In the genomic region with DNA sequence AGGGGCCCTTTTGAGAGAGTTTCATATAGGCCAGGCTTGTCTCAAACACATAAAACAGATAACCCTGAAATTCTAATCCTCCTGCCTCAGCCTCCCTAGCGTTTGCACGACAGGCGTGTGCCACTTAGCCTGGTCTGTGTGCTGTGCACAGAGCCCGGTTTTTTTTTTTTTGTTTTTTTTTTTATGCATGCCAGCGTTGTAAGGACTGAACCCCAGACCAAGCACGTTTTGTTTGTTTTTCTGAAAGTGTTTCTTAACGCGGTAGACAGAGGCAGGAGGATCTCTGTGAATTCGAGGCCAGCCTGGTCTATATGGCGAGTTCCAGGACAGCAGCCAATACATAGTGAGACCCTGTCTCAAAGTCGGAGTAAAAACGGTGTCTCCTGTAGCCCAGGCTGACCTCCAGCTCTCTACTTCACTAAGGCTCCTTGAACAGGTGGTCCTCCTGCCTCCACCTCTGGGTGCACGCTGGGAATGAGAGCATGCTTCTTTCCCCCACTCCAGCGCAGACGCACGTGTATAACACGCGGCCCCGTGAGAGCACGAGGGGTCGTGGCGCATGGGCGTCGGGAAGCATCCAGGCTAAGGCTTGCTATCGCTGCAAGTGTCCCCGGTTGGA, we compare ENCODE assay signal across 8 mouse cellular contexts. TPM values are rescaled to one million over a fixed set of nuclear protein-coding genes. Genes with fewer than 3 reads are reported as not detected.
DNase-seq lines count a peak whose midpoint lies in the region; ATAC-seq and TF ChIP-seq lines count a peak whose summit lies in the region.

Gene Ssbp4 (minus strand): TSS at position 124 of the 619 bp plus-strand sequence.

- H3K4me2 ChIP-seq in CH12.LX (ENCODE audit: insufficient read depth, low read depth, poor library complexity, severe bottlenecking) = peak within 1 kb of the TSS; percentile 84
- H3K4me2 ChIP-seq in limb, embryonic 13.5 days (replicated peaks) = peak within 1 kb of the TSS; percentile 91

- no peak for TF ChIP-seq RAD21 in CH12.LX (IDR thresholded peaks at IDR 0.05; ENCODE audit: low read depth, low read length)

- 4% methylated on average over 26 of the region's 26 CpGs for WGBS in limb, embryonic 13.5 days
- 3% methylated on average over 26 of the region's 26 CpGs for WGBS in small intestine, adult 2 months

- H3K4me1 ChIP-seq in CH12.LX (ENCODE audit: control insufficient read depth in 1 of 2, insufficient read depth in 2 of 2) = peaks cover 22 to 56% of the 10 kb centered on the region in 2 experiments
- H3K4me1 ChIP-seq in embryonic fibroblast, embryonic 13.5 days (ENCODE audit: control insufficient read depth, insufficient read depth, low read length) = peaks cover 5% of the 10 kb centered on the region
- peaks cover 43% of the 10 kb centered on the region for H3K4me1 ChIP-seq in limb, embryonic 13.5 days
- peaks cover 24% of the 10 kb centered on the region for H3K4me1 ChIP-seq in small intestine, adult 2 months (ENCODE audit: control insufficient read depth, insufficient read depth, insufficient read length, low read length)

- no peak; the same call in 1 of the 2 replicates for ATAC-seq in limb, embryonic 13.5 days (ENCODE audit: low FRiP score, low read depth)

- TF ChIP-seq EP300 in CH12.LX (IDR thresholded peaks at IDR 0.05; ENCODE audit: low read length) = no peak; the same call in 1 of the 2 replicates

- TF ChIP-seq CTCF in CH12.LX (conservative IDR thresholded peaks at IDR 0.05 in 1 of 2, IDR thresholded peaks at IDR 0.05 in 1 of 2; ENCODE audit: low read depth in 2 of 2, low read length in 2 of 2) = no peak
- TF ChIP-seq CTCF in embryonic fibroblast, embryonic 13.5 days (IDR thresholded peaks at IDR 0.05; ENCODE audit: borderline replicate concordance, insufficient read depth, low read length) = no peak
- no peak for TF ChIP-seq CTCF in small intestine, adult 2 months (IDR thresholded peaks at IDR 0.05; ENCODE audit: extremely low read depth, insufficient read length, insufficient replicate concordance, low read depth, low read length)

- peak within 1 kb of the TSS; percentile 77 to 94 (median 79) for H3K4me3 ChIP-seq in CH12.LX (replicated peaks in 1 of 3; ENCODE audit: low read depth in 2 of 3, low read length in 2 of 3, poor library complexity in 1 of 3)
- peak within 1 kb of the TSS; percentile 77 for H3K4me3 ChIP-seq in embryonic fibroblast, embryonic 13.5 days (ENCODE audit: insufficient read depth, low read length)
- peak within 1 kb of the TSS; percentile 78 for H3K4me3 ChIP-seq in limb, embryonic 13.5 days
- H3K4me3 ChIP-seq in small intestine, adult 2 months (ENCODE audit: low read depth, low read length) = peak within 1 kb of the TSS; percentile 99

- H3K27ac ChIP-seq in CH12.LX (ENCODE audit: insufficient read depth, low read depth) = peak within 1 kb of the TSS; percentile 76
- peak within 1 kb of the TSS; percentile 98 for H3K27ac ChIP-seq in embryonic fibroblast, embryonic 13.5 days (ENCODE audit: insufficient read depth, low read length)
- H3K27ac ChIP-seq in limb, embryonic 13.5 days = peak within 1 kb of the TSS; percentile 99
- peak within 1 kb of the TSS; percentile 98 for H3K27ac ChIP-seq in small intestine, adult 2 months (ENCODE audit: insufficient read depth, low read depth, low read length)

- dilution Hi-C loops in CH12.LX (cut with MboI; ENCODE audit: extremely low pct_ligation_motif_present, extremely low pct_unique_long_range_greater_than_20kb, low sequenced_read_pairs) = no loop called here

- intact Hi-C loops in heart, postnatal 25 days (cut with DNase I) = no loop called here

- peaks cover 3 to 24% of the 10 kb centered on the region in 2 experiments for H3K36me3 ChIP-seq in CH12.LX (replicated peaks in 1 of 2; ENCODE audit: control insufficient read depth in 1 of 2, insufficient read depth in 1 of 2, low read length in 1 of 2)
- peaks cover 5% of the 10 kb centered on the region; the same call in 1 of the 2 replicates for H3K36me3 ChIP-seq in limb, embryonic 13.5 days
- H3K36me3 ChIP-seq in small intestine, adult 2 months (ENCODE audit: control insufficient read depth, insufficient read depth, low read length) = no peaks in the 10 kb centered on the region

- no peaks in the 10 kb centered on the region for H3K27me3 ChIP-seq in CH12.LX (replicated peaks)
- H3K27me3 ChIP-seq in limb, embryonic 13.5 days = no peaks in the 10 kb centered on the region
- H3K27me3 ChIP-seq in small intestine, adult 2 months (ENCODE audit: control insufficient read depth, insufficient read depth, low read length) = no peaks in the 10 kb centered on the region

- DNase-seq in cerebellum, adult 9-11 months = peak; percentile 52
- no peak for DNase-seq in cerebellum, postnatal 4 days (ENCODE audit: low spot score in 2 of 2)
- DNase-seq in CH12.LX (ENCODE audit: extremely low read depth) = no peak
- no peak for DNase-seq in heart, postnatal 25 days (ENCODE audit: low spot score)
- DNase-seq in thymus, postnatal 10 days (ENCODE audit: low spot score in 2 of 2) = no peak

- H3K79me2 ChIP-seq in CH12.LX (replicated peaks; ENCODE audit: control insufficient read depth, extremely low read depth, insufficient read depth, poor library complexity, severe bottlenecking) = peaks cover 9% of the 10 kb centered on the region; the same call in 1 of the 2 replicates

- peak within 1 kb of the TSS; percentile 81 for H3K9ac ChIP-seq in CH12.LX (ENCODE audit: insufficient read depth, low read depth)
- peak within 1 kb of the TSS; percentile 91 for H3K9ac ChIP-seq in limb, embryonic 13.5 days

- in situ Hi-C loops in CH12.LX (cut with MboI; ENCODE audit: low pct_ligation_motif_present, low pct_unique_long_range_greater_than_20kb, low sequenced_read_pairs) = loop anchor here (10.0 kb wide), 1 partner anchor 64 kb away; no protein-coding TSS in a partner anchor

- no peak for TF ChIP-seq POLR2A in CH12.LX (IDR thresholded peaks at IDR 0.05; ENCODE audit: low read depth, low read length)
- TF ChIP-seq POLR2A in embryonic fibroblast, embryonic 13.5 days (IDR thresholded peaks at IDR 0.05; ENCODE audit: low read depth, low read length) = no peak
- no peak for TF ChIP-seq POLR2A in small intestine, adult 2 months (IDR thresholded peaks at IDR 0.05; ENCODE audit: low read depth, low read length)

- H3K9me3 ChIP-seq in CH12.LX (replicated peaks; ENCODE audit: low read length) = no peaks in the 10 kb centered on the region
- H3K9me3 ChIP-seq in limb, embryonic 13.5 days = no peaks in the 10 kb centered on the region

TF ChIP-seq in CH12.LX, 34 proteins besides CTCF, POLR2A, EP300 and RAD21:
- TF ChIP-seq USF1 (IDR thresholded peaks at IDR 0.05; ENCODE audit: low read depth, low read length) (no peak), MAX (IDR thresholded peaks at IDR 0.05; ENCODE audit: low read length) (peak; percentile 94), IRF4 (IDR thresholded peaks at IDR 0.05; ENCODE audit: low read depth, low read length) (peak; percentile 9; the same call in 1 of the 2 replicates), MAZ (IDR thresholded peaks at IDR 0.05; ENCODE audit: low read depth, low read length) (no peak), USF2 (conservative IDR thresholded peaks at IDR 0.05; ENCODE audit: low read depth, low read length) (no peak), KAT2A (IDR thresholded peaks at IDR 0.05; ENCODE audit: insufficient replicate concordance, low read length) (no peak), TBP (conservative IDR thresholded peaks at IDR 0.05; ENCODE audit: low read depth, low read length) (no peak), JUND (conservative IDR thresholded peaks at IDR 0.05; ENCODE audit: low read depth, low read length) (no peak), ZNF384 (IDR thresholded peaks at IDR 0.05; ENCODE audit: low read depth, low read length) (peak; percentile 81), BHLHE40 (IDR thresholded peaks at IDR 0.05; ENCODE audit: low read depth, low read length) (peak; percentile 73), MXI1 (IDR thresholded peaks at IDR 0.05; ENCODE audit: low read depth, low read length) (peak; percentile 39), POLR2AphosphoS2 (IDR thresholded peaks at IDR 0.05; ENCODE audit: low read depth, low read length) (0 out of 2 replicates have a peak, but pooled peaks have one; percentile 49), ZKSCAN1 (IDR thresholded peaks at IDR 0.05; ENCODE audit: borderline replicate concordance, low read depth, low read length) (no peak), MYC (IDR thresholded peaks at IDR 0.05; ENCODE audit: low read depth, low read length) (peak; percentile 60), GABPA (IDR thresholded peaks at IDR 0.05; ENCODE audit: insufficient replicate concordance, low read depth, low read length) (no peak), UBTF (IDR thresholded peaks at IDR 0.05; ENCODE audit: low read depth, low read length) (no peak), SIN3A (IDR thresholded peaks at IDR 0.05; ENCODE audit: low read length) (peak; percentile 10; the same call in 1 of the 2 replicates), TCF12 (IDR thresholded peaks at IDR 0.05; ENCODE audit: low read depth, low read length) (no peak)

RNA-seq across cellular contexts. Expression of gene Ssbp4, which starts in this region (rescaled TPM):
- total RNA-seq in CH12.LX (2012; rRNA removed) = 77.3 and 84.9 TPM in 2 replicates
- total RNA-seq in CH12.LX (2014; rRNA removed) = 31.0 and 41.3 TPM in 2 replicates
- polyA plus RNA-seq in CH12.LX (2012; ENCODE audit: insufficient read length, low read depth) = 114 and 128 TPM in 2 replicates
- 44.7 and 50.7 TPM in 2 replicates for polyA plus RNA-seq in embryonic fibroblast, embryonic 13.5 days (2011; ENCODE audit: insufficient read length, low read depth, missing spikeins)
- 10 to 100 TPM; 37.0 to 37.7 TPM for total RNA-seq in heart, postnatal 25 days (2021)
- polyA plus RNA-seq in limb, embryonic 13.5 days (2015; fragmentation: Nextera tagmentation; extraction: Ambion mirVana) = 115 and 131 TPM in 2 replicates
- 81.7 and 138 TPM in 2 replicates for polyA plus RNA-seq in small intestine, adult 2 months (2012; rRNA removed)
